Mouse (Mus musculus): ENCODE measurements around the gene Prkaca. TPM values are rescaled to one million over a fixed set of nuclear protein-coding genes. Genes with fewer than 3 reads are reported as not detected.

Prkaca gene
- polyA plus RNA-seq, 1 experiment from 2014 or later = 194 TPM

DNA sequence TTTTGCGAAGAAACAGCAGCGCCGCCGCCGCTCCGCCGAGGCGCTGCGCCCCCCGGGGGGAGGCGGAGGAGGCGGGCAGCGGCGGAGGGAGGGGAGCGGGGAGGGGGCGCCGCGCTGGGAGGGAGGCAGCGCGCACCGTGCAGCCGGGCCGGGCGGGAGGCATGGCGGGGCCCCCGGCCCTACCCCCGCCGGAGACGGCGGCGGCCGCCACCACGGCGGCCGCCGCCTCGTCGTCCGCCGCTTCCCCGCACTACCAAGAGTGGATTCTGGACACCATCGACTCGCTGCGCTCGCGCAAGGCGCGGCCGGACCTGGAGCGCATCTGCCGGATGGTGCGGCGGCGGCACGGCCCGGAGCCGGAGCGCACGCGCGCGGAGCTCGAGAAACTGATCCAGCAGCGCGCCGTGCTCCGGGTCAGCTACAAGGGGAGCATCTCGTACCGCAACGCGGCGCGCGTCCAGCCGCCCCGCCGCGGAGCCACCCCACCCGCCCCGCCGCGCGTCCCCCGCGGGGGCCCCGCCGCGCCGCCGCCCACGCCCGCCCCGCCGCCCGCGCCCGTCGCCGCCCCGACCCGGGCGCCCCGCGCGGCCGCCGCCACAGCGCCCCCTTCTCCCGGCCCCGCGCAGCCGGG, 24.8 kb downstream of the Prkaca start, which contains the start of gene Samd1:
Samd1 (plus strand) TSS at position 162 of the 631 bp plus-strand sequence.
- under 1% methylated on average over 75 of the region's 112 CpGs for WGBS
- Histone ChIP-seq H3K27ac (peak within 1 kb of the TSS; percentile 95), H3K9me3 (ENCODE audit: control insufficient read depth, low read length) (no peaks in the 10 kb centered on the region), H3K27me3 (ENCODE audit: control insufficient read depth, insufficient read depth, low read length) (peaks cover 16% of the 10 kb centered on the region), H3K36me3 (replicated peaks; ENCODE audit: control insufficient read depth, insufficient read depth) (peaks cover 30% of the 10 kb centered on the region), H3K4me1 (replicated peaks; ENCODE audit: control insufficient read depth, insufficient read depth, low read length) (peaks cover 19% of the 10 kb centered on the region), H3K9ac (peak within 1 kb of the TSS; percentile 81), H3K4me2 (replicated peaks) (peak within 1 kb of the TSS; percentile 86), H3K4me3 (replicated peaks; ENCODE audit: low read length) (peak within 1 kb of the TSS; percentile 87)
- DNase-seq (ENCODE audit: low spot score) = peak; percentile 64
- ATAC-seq (ENCODE audit: low FRiP score) = peak; percentile 18

DNA sequence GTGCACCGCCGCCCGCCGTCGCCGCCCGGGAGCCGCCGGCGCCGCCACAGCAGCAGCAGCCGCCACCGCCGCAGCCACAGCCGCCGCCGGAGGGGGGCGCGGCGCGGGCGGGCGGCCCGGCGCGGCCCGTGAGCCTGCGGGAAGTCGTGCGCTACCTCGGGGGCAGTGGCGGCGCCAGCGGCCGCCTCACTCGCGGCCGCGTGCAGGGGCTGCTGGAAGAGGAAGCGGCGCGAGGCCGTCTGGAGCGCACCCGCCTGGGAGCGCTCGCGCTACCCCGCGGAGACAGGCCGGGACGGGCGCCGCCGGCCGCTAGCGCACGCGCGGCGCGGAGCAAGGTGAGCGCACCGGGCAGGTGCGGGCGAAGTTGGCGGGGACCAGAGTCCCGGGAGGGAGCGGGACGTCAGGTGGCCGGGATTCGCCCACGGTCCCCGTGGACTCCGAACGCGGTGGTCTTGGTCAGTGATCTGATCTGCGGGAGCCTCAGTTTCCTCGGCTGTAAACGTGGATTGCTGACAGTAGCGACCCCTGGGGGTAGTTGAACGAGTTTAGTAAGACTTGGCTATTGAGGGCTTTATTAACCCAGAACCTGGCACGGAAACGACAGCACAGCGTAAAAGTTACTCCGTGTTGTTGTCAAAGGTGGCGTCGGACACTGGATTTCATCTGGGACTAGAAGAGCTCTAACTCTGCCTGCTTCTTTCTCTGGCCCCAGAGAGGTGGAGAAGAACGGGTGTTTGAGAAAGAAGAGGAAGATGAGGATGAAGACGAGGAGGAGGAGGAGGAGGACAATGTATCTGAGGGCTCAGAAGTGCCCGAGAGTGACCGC, 25.7 kb downstream of the Prkaca start:
- Histone ChIP-seq H3K9ac (peak overlapping the region; percentile 81), H3K27me3 (ENCODE audit: control insufficient read depth, insufficient read depth, low read length) (peaks cover 16% of the 10 kb centered on the region), H3K36me3 (replicated peaks; ENCODE audit: control insufficient read depth, insufficient read depth) (peaks cover 28% of the 10 kb centered on the region), H3K4me1 (replicated peaks; ENCODE audit: control insufficient read depth, insufficient read depth, low read length) (peaks cover 19% of the 10 kb centered on the region), H3K9me3 (ENCODE audit: control insufficient read depth, low read length) (no peaks in the 10 kb centered on the region), H3K4me2 (replicated peaks) (peak overlapping the region; percentile 86), H3K27ac (peak overlapping the region; percentile 81), H3K4me3 (replicated peaks; ENCODE audit: low read length) (peak overlapping the region; percentile 60)
- WGBS = 1% methylated on average over 57 of the region's 92 CpGs
- DNase-seq (ENCODE audit: low spot score) (peak; percentile 75), ATAC-seq (ENCODE audit: low FRiP score) (peak; percentile 18)

DNA sequence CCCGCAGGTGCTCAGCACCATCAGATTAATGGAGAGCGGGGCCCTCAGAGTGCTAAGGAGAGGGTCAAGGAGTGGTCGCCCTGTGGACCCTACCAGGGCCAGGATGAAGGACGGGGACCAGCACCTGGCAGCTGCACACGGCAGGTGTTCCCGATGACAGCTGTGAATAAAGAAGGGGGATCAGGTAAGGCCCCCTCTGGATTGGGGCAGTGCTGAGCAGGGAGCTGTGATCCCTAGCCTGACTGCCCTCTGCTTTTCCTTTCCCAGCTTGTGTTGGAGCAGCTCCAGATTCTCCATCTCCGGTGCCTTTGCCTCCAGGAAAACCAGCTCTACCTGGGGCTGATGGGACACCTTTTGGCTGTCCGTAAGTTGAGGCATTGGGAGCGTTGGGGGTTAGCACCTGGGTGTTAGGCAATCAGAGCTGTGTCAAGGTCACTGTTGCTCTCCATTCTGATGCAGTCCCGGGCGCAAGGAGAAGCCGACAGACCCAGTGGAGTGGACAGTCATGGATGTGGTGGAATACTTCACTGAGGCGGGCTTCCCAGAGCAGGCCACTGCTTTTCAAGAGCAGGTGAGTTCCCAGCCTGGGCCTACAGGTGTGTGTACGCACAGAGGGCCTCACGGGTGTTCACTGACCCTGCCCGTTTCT, 26.4 kb downstream of the Prkaca start:
- ATAC-seq (ENCODE audit: low FRiP score) = no peak
- no peak for DNase-seq (ENCODE audit: low spot score)
- Histone ChIP-seq H3K4me2 (replicated peaks) (peak overlapping the region; percentile 86), H3K27me3 (ENCODE audit: control insufficient read depth, insufficient read depth, low read length) (peaks cover 16% of the 10 kb centered on the region), H3K4me3 (replicated peaks; ENCODE audit: low read length) (peak overlapping the region; percentile 60), H3K36me3 (replicated peaks; ENCODE audit: control insufficient read depth, insufficient read depth) (peaks cover 25% of the 10 kb centered on the region), H3K4me1 (replicated peaks; ENCODE audit: control insufficient read depth, insufficient read depth, low read length) (peaks cover 25% of the 10 kb centered on the region), H3K27ac (no peak overlapping the region), H3K9me3 (ENCODE audit: control insufficient read depth, low read length) (no peaks in the 10 kb centered on the region), H3K9ac (peak overlapping the region; percentile 81)
- 70% methylated on average over 16 of the region's 16 CpGs for WGBS

GRCm38 (mm10) chr8:83999825-84000224, 27.0 kb downstream of the Prkaca start:
- Histone ChIP-seq H3K4me3 (replicated peaks; ENCODE audit: low read length) (no peak overlapping the region), H3K4me2 (replicated peaks) (no peak overlapping the region), H3K9me3 (ENCODE audit: control insufficient read depth, low read length) (no peaks in the 10 kb centered on the region), H3K27me3 (ENCODE audit: control insufficient read depth, insufficient read depth, low read length) (peaks cover 16% of the 10 kb centered on the region), H3K9ac (0 out of 2 replicates have a peak overlapping the region, but pooled peaks have one; percentile 81), H3K36me3 (replicated peaks; ENCODE audit: control insufficient read depth, insufficient read depth) (peaks cover 24% of the 10 kb centered on the region), H3K27ac (no peak overlapping the region), H3K4me1 (replicated peaks; ENCODE audit: control insufficient read depth, insufficient read depth, low read length) (peaks cover 27% of the 10 kb centered on the region)
- ATAC-seq (ENCODE audit: low FRiP score) (no peak), DNase-seq (ENCODE audit: low spot score) (no peak)
- WGBS = 96% methylated on average over 2 of the region's 2 CpGs

DNA sequence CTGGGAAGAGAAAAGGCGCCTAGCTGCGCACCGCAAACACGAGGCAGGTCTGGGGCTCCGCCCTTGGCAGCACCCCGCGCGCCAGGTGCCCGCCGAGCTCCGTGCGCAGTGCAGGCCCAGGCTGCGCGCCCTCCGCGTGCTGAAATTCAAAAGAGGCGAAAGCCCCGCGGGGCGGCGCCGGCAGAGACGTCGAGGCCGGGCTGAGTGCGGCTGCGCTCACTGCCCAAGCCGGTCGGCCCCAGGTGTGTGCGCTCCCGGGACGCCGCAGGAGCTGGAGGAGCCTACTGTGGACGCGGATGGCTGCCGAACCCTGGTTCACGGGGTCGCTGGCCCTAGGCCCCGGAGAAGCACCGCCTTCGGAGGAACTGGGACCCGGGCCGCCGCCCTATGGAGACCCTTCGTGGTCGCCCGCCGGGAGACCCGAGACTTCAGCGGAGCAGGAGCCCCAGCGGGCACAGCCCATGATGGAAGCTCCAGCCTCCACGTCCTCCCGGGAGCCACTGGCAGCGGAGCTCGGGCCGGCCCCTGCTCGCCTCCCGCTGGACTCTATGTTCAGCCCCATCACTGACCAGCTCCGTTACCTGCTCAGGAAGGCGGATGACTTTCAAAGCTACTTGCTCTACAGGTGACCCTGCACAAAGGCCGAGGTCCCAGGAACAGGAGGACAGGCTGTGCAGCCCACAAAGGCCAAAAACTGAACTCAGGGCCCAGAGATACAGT, 28.6 kb downstream of the Prkaca start, which contains the start of gene 1700067K01Rik:
1700067K01Rik (plus strand) TSS at position 222 of the 720 bp plus-strand sequence.
- peaks cover 16% of the 10 kb centered on the region for H3K27me3 ChIP-seq (ENCODE audit: control insufficient read depth, insufficient read depth, low read length)
- H3K36me3 ChIP-seq (replicated peaks; ENCODE audit: control insufficient read depth, insufficient read depth) = peaks cover 16% of the 10 kb centered on the region
- H3K9ac ChIP-seq = 0 out of 2 replicates have a peak within 1 kb of the TSS, but pooled peaks have one; percentile 11
- WGBS = 15% methylated on average over 61 of the region's 61 CpGs
- H3K4me2 ChIP-seq (replicated peaks) = peak within 1 kb of the TSS; percentile 17; the same call in 1 of the 2 replicates
- H3K9me3 ChIP-seq (ENCODE audit: control insufficient read depth, low read length) = no peaks in the 10 kb centered on the region
- ATAC-seq (ENCODE audit: low FRiP score) = no peak
- H3K27ac ChIP-seq = no peak within 1 kb of the TSS
- H3K4me1 ChIP-seq (replicated peaks; ENCODE audit: control insufficient read depth, insufficient read depth, low read length) = peaks cover 29% of the 10 kb centered on the region
- DNase-seq (ENCODE audit: low spot score) = no peak
- H3K4me3 ChIP-seq (replicated peaks; ENCODE audit: low read length) = no peak within 1 kb of the TSS

GRCm38 (mm10) chr8:84002957-84003611, 30.3 kb downstream of the Prkaca start:
- H3K4me2 ChIP-seq (replicated peaks) = no peak overlapping the region
- peaks cover 27% of the 10 kb centered on the region for H3K4me1 ChIP-seq (replicated peaks; ENCODE audit: control insufficient read depth, insufficient read depth, low read length)
- H3K27ac ChIP-seq = no peak overlapping the region
- H3K36me3 ChIP-seq (replicated peaks; ENCODE audit: control insufficient read depth, insufficient read depth) = peaks cover 16% of the 10 kb centered on the region
- ATAC-seq (ENCODE audit: low FRiP score) (no peak), DNase-seq (ENCODE audit: low spot score) (no peak)
- no peaks in the 10 kb centered on the region for H3K9me3 ChIP-seq (ENCODE audit: control insufficient read depth, low read length)
- H3K27me3 ChIP-seq (ENCODE audit: control insufficient read depth, insufficient read depth, low read length) = peaks cover 16% of the 10 kb centered on the region
- no peak overlapping the region for H3K9ac ChIP-seq
- H3K4me3 ChIP-seq (replicated peaks; ENCODE audit: low read length) = no peak overlapping the region
- 53% methylated on average over 12 of the region's 12 CpGs for WGBS

DNA sequence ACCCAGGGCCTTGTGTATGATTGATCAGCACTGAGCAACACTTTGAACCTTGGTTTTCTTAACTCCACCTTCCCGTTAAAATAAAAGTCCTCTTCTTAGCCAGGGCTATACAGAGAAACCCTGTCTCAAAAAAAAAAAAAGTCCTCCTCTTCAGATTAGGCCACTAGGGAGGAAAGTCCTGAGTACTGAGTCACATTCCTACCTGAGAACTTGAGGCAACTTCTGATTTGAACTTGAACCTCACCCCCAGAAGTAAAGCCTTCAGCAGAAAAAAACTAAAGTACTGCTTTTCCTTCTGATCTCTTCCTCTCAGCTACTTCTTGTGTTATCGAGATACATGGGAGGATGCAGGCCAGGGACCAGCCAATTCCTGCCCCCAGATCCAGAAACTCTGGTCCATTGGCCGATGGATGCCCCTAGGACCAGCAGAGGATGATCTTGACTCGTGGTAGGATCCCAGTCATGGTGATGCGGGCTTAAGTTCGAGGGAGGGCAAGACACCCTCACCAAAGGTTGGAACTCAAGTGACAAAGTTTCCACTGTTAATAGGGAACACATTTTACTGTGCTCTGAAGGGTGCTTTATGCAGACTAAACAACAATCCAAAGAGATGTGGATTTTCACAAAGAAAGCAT, 30.9 kb downstream of the Prkaca start:
- peaks cover 16% of the 10 kb centered on the region for H3K36me3 ChIP-seq (replicated peaks; ENCODE audit: control insufficient read depth, insufficient read depth)
- H3K9me3 ChIP-seq (ENCODE audit: control insufficient read depth, low read length) = no peaks in the 10 kb centered on the region
- H3K9ac ChIP-seq = peak overlapping the region; percentile 64; the same call in 1 of the 2 replicates
- H3K4me3 ChIP-seq (replicated peaks; ENCODE audit: low read length) = peak overlapping the region; percentile 44
- H3K27ac ChIP-seq = no peak overlapping the region
- DNase-seq (ENCODE audit: low spot score) (no peak), ATAC-seq (ENCODE audit: low FRiP score) (no peak)
- H3K4me2 ChIP-seq (replicated peaks) = peak overlapping the region; percentile 83
- H3K4me1 ChIP-seq (replicated peaks; ENCODE audit: control insufficient read depth, insufficient read depth, low read length) = peaks cover 23% of the 10 kb centered on the region
- WGBS = 75% methylated on average over 6 of the region's 6 CpGs
- H3K27me3 ChIP-seq (ENCODE audit: control insufficient read depth, insufficient read depth, low read length) = peaks cover 16% of the 10 kb centered on the region

Measured in hindbrain, embryonic 14.5 days (tissue).